Mouse (Mus musculus) heart, adult 18-20 months (tissue): ENCODE measurements around the gene Gm8232. TPM values are rescaled to one million over a fixed set of nuclear protein-coding genes. Genes with fewer than 3 reads are reported as not detected.
"Not testable (repeated sequence)": the region's sequence is repeated elsewhere in the genome, so short reads cannot be mapped to it uniquely, and the experiment has no call there.

Source experiments
- DNase-seq, 2 experiments: peaks; one replicate each; pipeline ENCODE4 v3.0.0; 2021 to 2022; ENCODE audit warnings: mixed read lengths in 1 of 2
- long read RNA-seq, 2 experiments: library from polyadenylated mRNA; stranded (forward); transcript quantifications; one replicate each; pipeline ENCODE4 v2.0.0; 2021
- total RNA-seq, 2 experiments: library from RNA; stranded (reverse); gene quantifications; 2 replicates each; pipeline ENCODE4 v1.2.3; 2021

The Gm8232 gene
- total RNA-seq = not detected
- long read RNA-seq, experiment 1 = 0 reads
- long read RNA-seq, experiment 2 = 0 reads

DNA sequence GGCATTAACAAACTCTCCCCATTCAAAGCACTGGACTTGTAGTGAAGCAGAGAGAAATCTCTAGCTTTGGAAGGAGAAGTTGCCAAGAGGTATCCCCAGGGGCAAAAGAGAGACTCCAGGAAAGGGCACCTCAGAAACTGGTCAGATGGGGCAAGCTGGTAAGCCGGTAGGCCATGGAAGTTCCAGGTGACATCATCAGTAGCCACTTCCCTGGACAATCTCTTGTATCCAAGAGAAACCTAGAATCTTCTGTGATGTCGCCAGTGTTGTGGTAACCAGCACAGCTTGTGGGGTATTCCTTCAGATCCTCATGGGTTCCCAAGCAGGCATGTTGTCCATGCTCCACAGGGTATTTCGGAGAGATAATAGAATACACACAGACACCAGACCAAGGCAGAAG is at the start of gene Gm8232:
Gm8232 (plus strand) TSS at position 301 of the 400 bp plus-strand sequence.
- DNase-seq = not testable (repeated sequence)

DNA sequence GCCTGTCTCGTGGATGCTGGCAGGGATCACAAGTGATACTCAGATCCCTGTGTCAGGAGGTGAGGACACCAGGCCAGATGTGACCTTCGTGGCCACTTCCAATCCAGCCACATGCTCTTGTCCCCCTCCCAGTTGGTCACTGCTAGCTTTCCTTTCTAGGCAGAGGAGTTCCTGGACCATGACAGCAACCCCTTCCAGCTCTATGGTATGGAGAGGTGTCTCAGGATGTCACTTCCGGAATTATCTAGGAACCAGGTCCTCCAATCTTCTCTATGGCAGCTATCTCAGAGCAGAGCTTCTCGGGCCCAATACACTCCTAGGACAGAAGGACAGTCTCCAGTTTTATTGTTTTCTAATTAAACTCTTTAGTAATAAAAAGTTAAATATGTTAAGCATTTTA is 49.2 kb upstream of the Gm8232 start:
- not testable (repeated sequence) for DNase-seq

GRCm38 (mm10) chr14:44410588-44410987 is 22.8 kb upstream of the Gm8232 start, which contains the start of gene Gm3371:
TSS of gene Gm3371 (minus strand) at chr14:44410688.
- DNase-seq = not testable (repeated sequence)

Other genes with a start within 250 kb of the Gm8232 start
- not detected for gene Gm8212, start 236.0 kb upstream of the Gm8232 start, total RNA-seq
- not detected for gene 4930503E14Rik, start 220.4 kb upstream of the Gm8232 start, total RNA-seq
- gene Gm8220, start 148.1 kb upstream of the Gm8232 start, total RNA-seq = not detected
- gene Gm5930, start 95.1 kb upstream of the Gm8232 start, total RNA-seq = not detected
- not detected for gene Gm8229, start 68.3 kb upstream of the Gm8232 start, total RNA-seq
- not detected for gene Gm3371, start 22.9 kb upstream of the Gm8232 start, total RNA-seq
- gene BC061237, start 58.8 kb downstream of the Gm8232 start, total RNA-seq = not detected
- gene Gm17093, start 84.6 kb downstream of the Gm8232 start, total RNA-seq = not detected
- gene Gm8247, start 149.5 kb downstream of the Gm8232 start, total RNA-seq = not detected
- gene Gm5624, start 194.3 kb downstream of the Gm8232 start, total RNA-seq = not detected